Mouse (Mus musculus): Measurements from ENCODE around the gene Adck2.
A peak's percentile ranks its signal among the peaks of the same experiment; 100 is the strongest.

- no peak for TF ChIP-seq PAX5 (IDR thresholded peaks at IDR 0.05; ENCODE audit: low read length)
- no peak for TF ChIP-seq CHD1 (IDR thresholded peaks at IDR 0.05; ENCODE audit: low read depth, low read length)
- peak; percentile 81 for TF ChIP-seq BHLHE40 (IDR thresholded peaks at IDR 0.05; ENCODE audit: low read depth, low read length)
- TF ChIP-seq MAFK (IDR thresholded peaks at IDR 0.05; ENCODE audit: insufficient replicate concordance, low read length): peak; percentile 67; the same call in 1 of the 2 replicates
- TF ChIP-seq POLR2A (IDR thresholded peaks at IDR 0.05; ENCODE audit: low read depth, low read length): no peak
- TF ChIP-seq MAX (IDR thresholded peaks at IDR 0.05; ENCODE audit: low read length): no peak
- no peak for TF ChIP-seq USF1 (IDR thresholded peaks at IDR 0.05; ENCODE audit: low read depth, low read length)
- TF ChIP-seq ELF1 (IDR thresholded peaks at IDR 0.05; ENCODE audit: low read depth, low read length): no peak
- no peak for TF ChIP-seq ZC3H11A (IDR thresholded peaks at IDR 0.05; ENCODE audit: low read depth, low read length)
- TF ChIP-seq NELFE (IDR thresholded peaks at IDR 0.05; ENCODE audit: low read depth, low read length): no peak
- TF ChIP-seq JUND (conservative IDR thresholded peaks at IDR 0.05; ENCODE audit: low read depth, low read length): no peak
- no peak for TF ChIP-seq TBP (conservative IDR thresholded peaks at IDR 0.05; ENCODE audit: low read depth, low read length)
Measured at GRCm38 (mm10) chr6:39534944-39535343, 38.7 kb upstream of the Adck2 start.

All from CH12.LX (cell line).